27 mouse cellular contexts compared by ENCODE assay signal in the genomic region with DNA sequence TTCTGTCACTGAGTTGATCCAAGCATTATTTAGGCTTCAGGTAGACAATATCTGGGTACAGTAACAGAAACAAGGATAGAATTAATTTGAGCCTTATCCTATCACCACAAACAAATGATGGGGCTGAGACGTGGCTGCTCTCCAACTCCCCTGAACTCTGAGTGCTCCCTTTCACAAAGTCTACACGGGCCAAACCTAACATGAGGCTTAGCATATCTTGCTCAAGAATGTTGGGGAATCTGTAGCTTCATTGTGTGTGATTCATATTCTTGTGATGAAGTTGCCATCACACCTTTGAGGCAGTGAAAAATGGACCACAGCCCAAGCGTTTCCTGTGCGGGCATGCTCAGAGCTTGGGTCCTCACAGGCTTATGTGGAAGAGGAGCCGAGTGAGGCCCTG. TPM values are rescaled to one million over a fixed set of nuclear protein-coding genes. Genes with fewer than 3 reads are reported as not detected.
A peak's percentile ranks its signal among the peaks of the same experiment; 100 is the strongest.
DNase-seq lines count a peak whose midpoint lies in the region; ATAC-seq and TF ChIP-seq lines count a peak whose summit lies in the region.
"Had no signal": no experiment of that assay in that cellular context is flagged by ENCODE, and none has a peak within 500 bp of the region (broad histone marks: within the 10 kb centered on the region; RNA-seq: fewer than 3 reads in every experiment).

No protein-coding gene starts in this region.

- WGBS in heart, embryonic 10.5 days, result 71% methylated on average over 5 of the region's 5 CpGs
- WGBS in stomach, embryonic 14.5 days, result 44% methylated on average over 5 of the region's 5 CpGs
- 41% methylated on average over 5 of the region's 5 CpGs for WGBS in stomach, postnatal 0 days
- 85% methylated on average over 5 of the region's 5 CpGs for WGBS in limb, embryonic 10.5 days

- H3K4me2 ChIP-seq in stomach, embryonic 14.5 days (replicated peaks; ENCODE audit: low read depth, low read length), result no peak overlapping the region
- no peak overlapping the region for H3K4me2 ChIP-seq in stomach, postnatal 0 days (replicated peaks; ENCODE audit: low read depth)
- H3K4me2 ChIP-seq: embryonic facial prominence, embryonic 15.5 days; forebrain, embryonic 12.5 days; heart, embryonic 13.5 days; hindbrain, embryonic 12.5 days had no signal

- intact Hi-C loops in heart, postnatal 25 days (cut with DNase I), result no loop called here

- peak; percentile 36 for DNase-seq in heart, embryonic 10.5 days (ENCODE audit: low spot score)
- no peak for DNase-seq in heart, postnatal 25 days (ENCODE audit: low spot score)
- DNase-seq in stomach, postnatal 0 days (ENCODE audit: low spot score), result no peak
- DNase-seq in limb, embryonic 10.5 days (ENCODE audit: low spot score), result peak; percentile 17
- DNase-seq in right cerebral cortex, adult 18-20 months, result no peak
- DNase-seq in right cerebral cortex, adult 2 months (ENCODE audit: low spot score in 2 of 2), result no peak
- DNase-seq: adrenal gland, postnatal 14 days; B cell, adult 2 months; cerebellum, adult 11-12 months; cerebellum, adult 9-10 months; cerebellum, postnatal 25 days; gastrocnemius, postnatal 14 days; heart, postnatal 4 days had no signal

- no peak for TF ChIP-seq CTCF in stomach, postnatal 0 days (IDR thresholded peaks at IDR 0.05; ENCODE audit: low read depth)

- no peak overlapping the region for H3K27ac ChIP-seq in heart, embryonic 10.5 days
- no peak overlapping the region for H3K27ac ChIP-seq in stomach, embryonic 14.5 days (ENCODE audit: low read length)
- no peak overlapping the region for H3K27ac ChIP-seq in stomach, postnatal 0 days (replicated peaks)
- no peak overlapping the region for H3K27ac ChIP-seq in limb, embryonic 10.5 days
- H3K27ac ChIP-seq: embryonic facial prominence, embryonic 15.5 days; forebrain, embryonic 12.5 days; heart, embryonic 13.5 days; hindbrain, embryonic 12.5 days had no signal

- H3K27me3 ChIP-seq in heart, embryonic 10.5 days (ENCODE audit: insufficient read depth, poor library complexity, severe bottlenecking), result no peaks in the 10 kb centered on the region
- no peaks in the 10 kb centered on the region for H3K27me3 ChIP-seq in stomach, embryonic 14.5 days (ENCODE audit: control insufficient read depth, insufficient read depth, low read length)
- H3K27me3 ChIP-seq in stomach, postnatal 0 days (ENCODE audit: control insufficient read depth, insufficient read depth, low read length), result no peaks in the 10 kb centered on the region
- no peaks in the 10 kb centered on the region for H3K27me3 ChIP-seq in limb, embryonic 10.5 days (ENCODE audit: low read depth, poor library complexity, severe bottlenecking)
- H3K27me3 ChIP-seq: embryonic facial prominence, embryonic 15.5 days; forebrain, embryonic 12.5 days; heart, embryonic 13.5 days; hindbrain, embryonic 12.5 days; Patski had no signal

- H3K9ac ChIP-seq in stomach, embryonic 14.5 days (replicated peaks; ENCODE audit: low read depth, low read length), result no peak overlapping the region
- no peak overlapping the region for H3K9ac ChIP-seq in stomach, postnatal 0 days (ENCODE audit: low read length)
- H3K9ac ChIP-seq: embryonic facial prominence, embryonic 15.5 days; forebrain, embryonic 12.5 days; heart, embryonic 13.5 days; hindbrain, embryonic 12.5 days had no signal

- ATAC-seq in stomach, embryonic 14.5 days (ENCODE audit: insufficient number of reproducible peaks, insufficient read depth, low FRiP score, low read depth), result peak; percentile 44; the same call in 1 of the 2 replicates
- no peak; the same call in 1 of the 2 replicates for ATAC-seq in stomach, postnatal 0 days (ENCODE audit: low FRiP score, low TSS enrichment)
- ATAC-seq: activated CD4-positive, CD25-positive, alpha-beta regulatory T cell, adult 4 months; CD4-positive, CD25-positive, alpha-beta regulatory T cell, adult 4 months; forebrain, embryonic 16.5 days; hindbrain, embryonic 16.5 days; inflammation-experienced regulatory T-cells, adult 6 months; Patski had no signal

- no peaks in the 10 kb centered on the region for H3K36me3 ChIP-seq in heart, embryonic 10.5 days
- no peaks in the 10 kb centered on the region for H3K36me3 ChIP-seq in stomach, embryonic 14.5 days (ENCODE audit: control insufficient read depth, insufficient read depth, low read length)
- no peaks in the 10 kb centered on the region for H3K36me3 ChIP-seq in stomach, postnatal 0 days (ENCODE audit: control insufficient read depth, insufficient read depth, low read length)
- H3K36me3 ChIP-seq in limb, embryonic 10.5 days, result no peaks in the 10 kb centered on the region
- H3K36me3 ChIP-seq: embryonic facial prominence, embryonic 15.5 days; forebrain, embryonic 12.5 days; G1E; heart, embryonic 13.5 days; hindbrain, embryonic 12.5 days had no signal

- no peak for TF ChIP-seq EP300 in stomach, postnatal 0 days (optimal IDR thresholded peaks at IDR 0.05)

- peaks cover 7% of the 10 kb centered on the region; the same call in 1 of the 2 replicates for H3K4me1 ChIP-seq in heart, embryonic 10.5 days
- no peaks in the 10 kb centered on the region; the same call in 1 of the 2 replicates for H3K4me1 ChIP-seq in stomach, embryonic 14.5 days (ENCODE audit: control insufficient read depth, insufficient read depth, low read length)
- H3K4me1 ChIP-seq in stomach, postnatal 0 days (replicated peaks; ENCODE audit: control insufficient read depth, insufficient read depth), result no peaks in the 10 kb centered on the region
- peaks cover 15% of the 10 kb centered on the region for H3K4me1 ChIP-seq in limb, embryonic 10.5 days
- H3K4me1 ChIP-seq: forebrain, embryonic 12.5 days; hindbrain, embryonic 12.5 days had no signal

- H3K4me3 ChIP-seq in heart, embryonic 10.5 days, result no peak overlapping the region
- no peak overlapping the region for H3K4me3 ChIP-seq in stomach, embryonic 14.5 days (ENCODE audit: low read depth, low read length)
- no peak overlapping the region for H3K4me3 ChIP-seq in stomach, postnatal 0 days (ENCODE audit: low read depth, low read length)
- H3K4me3 ChIP-seq in limb, embryonic 10.5 days, result no peak overlapping the region
- H3K4me3 ChIP-seq: embryonic facial prominence, embryonic 15.5 days; erythroblast, embryonic 14.5 days; forebrain, embryonic 12.5 days; heart, embryonic 13.5 days; hindbrain, embryonic 12.5 days had no signal

- H3K9me3 ChIP-seq in heart, embryonic 10.5 days, result no peaks in the 10 kb centered on the region
- no peaks in the 10 kb centered on the region for H3K9me3 ChIP-seq in stomach, embryonic 14.5 days (ENCODE audit: control insufficient read depth, low read depth, low read length)
- H3K9me3 ChIP-seq in stomach, postnatal 0 days (ENCODE audit: control insufficient read depth, low read length), result no peaks in the 10 kb centered on the region
- no peaks in the 10 kb centered on the region for H3K9me3 ChIP-seq in limb, embryonic 10.5 days (replicated peaks)
- H3K9me3 ChIP-seq: embryonic facial prominence, embryonic 15.5 days; forebrain, embryonic 12.5 days; G1E; heart, embryonic 13.5 days; hindbrain, embryonic 12.5 days had no signal

RNA-seq across cellular contexts. Expression of gene Ednra, which starts 53.3 kb away (rescaled TPM):
- polyA plus RNA-seq in heart, embryonic 10.5 days (2016; fragmentation: Nextera tagmentation; extraction: Ambion mirVana), result 40.6 and 46.6 TPM in 2 replicates
- 10 to 100 TPM; 45.8 to 50.9 TPM for total RNA-seq in heart, postnatal 25 days (2021)
- 41.5 and 42.1 TPM in 2 replicates for polyA plus RNA-seq in stomach, embryonic 14.5 days (2014; fragmentation: Nextera tagmentation; extraction: Ambion mirVana)
- 7.3 and 8.3 TPM in 2 replicates for polyA plus RNA-seq in stomach, postnatal 0 days (2015; fragmentation: Nextera tagmentation; extraction: Ambion mirVana)
- polyA plus RNA-seq in limb, embryonic 10.5 days (2016; fragmentation: Nextera tagmentation; extraction: Ambion mirVana), result 49.3 and 68.9 TPM in 2 replicates
- total RNA-seq: granulocyte monocyte progenitor cell, adult 5-6 weeks had no signal
- polyA plus RNA-seq: activated CD4-positive, CD25-positive, alpha-beta regulatory T cell, adult 4 months; CD4-positive, CD25-positive, alpha-beta regulatory T cell, adult 4 months; erythroblast, embryonic 14.5 days; G1E; inflammation-experienced regulatory T-cells, adult 6 months had no signal

Comparison
In these comparisons a context has a peak if more than half of its experiments do, and no peak if none do; other contexts are left out.
1. DNase-seq: peak in heart, embryonic 10.5 days (single experiment) and limb, embryonic 10.5 days (single experiment); none in heart, postnatal 25 days (single experiment), stomach, postnatal 0 days (single experiment), right cerebral cortex, adult 18-20 months (single experiment) and right cerebral cortex, adult 2 months (0 of 2).